Mouse (Mus musculus): ENCODE measurements around the gene Syne4. TPM values are rescaled to one million over a fixed set of nuclear protein-coding genes. Genes with fewer than 3 reads are reported as not detected.

Syne4 gene
- polyA plus RNA-seq, 1 experiment = 41.6 TPM

- H3K9ac ChIP-seq (ENCODE audit: low read depth, poor library complexity, severe bottlenecking) = no peak overlapping the region
- H3K27me3 ChIP-seq (ENCODE audit: control insufficient read depth, insufficient read depth, low read length, poor library complexity, severe bottlenecking) = no peaks in the 10 kb centered on the region
- no peak overlapping the region for H3K4me3 ChIP-seq (ENCODE audit: low read depth, low read length)
- H3K27ac ChIP-seq (ENCODE audit: insufficient read depth, low read length) = no peak overlapping the region
- no peaks in the 10 kb centered on the region for H3K4me1 ChIP-seq (ENCODE audit: control insufficient read depth, insufficient read depth, low read length)
- TF ChIP-seq POLR2A (IDR thresholded peaks at IDR 0.05; ENCODE audit: insufficient read depth, low read length) = no peak
- TF ChIP-seq CTCF (IDR thresholded peaks at IDR 0.05; ENCODE audit: low read depth, low read length) = no peak
- no peaks in the 10 kb centered on the region for H3K9me3 ChIP-seq (replicated peaks; ENCODE audit: control insufficient read depth, insufficient read depth, low read length, poor library complexity, severe bottlenecking)
- no peaks in the 10 kb centered on the region for H3K36me3 ChIP-seq (ENCODE audit: control insufficient read depth, insufficient read depth, low read length, poor library complexity, severe bottlenecking)
Measured at GRCm38 (mm10) chr7:30335688-30336087, 21.1 kb downstream of the Syne4 start.

- Histone ChIP-seq H3K9ac (ENCODE audit: low read depth, poor library complexity, severe bottlenecking) (no peak overlapping the region), H3K9me3 (replicated peaks; ENCODE audit: control insufficient read depth, insufficient read depth, low read length, poor library complexity, severe bottlenecking) (no peaks in the 10 kb centered on the region), H3K27me3 (ENCODE audit: control insufficient read depth, insufficient read depth, low read length, poor library complexity, severe bottlenecking) (no peaks in the 10 kb centered on the region), H3K36me3 (ENCODE audit: control insufficient read depth, insufficient read depth, low read length, poor library complexity, severe bottlenecking) (no peaks in the 10 kb centered on the region), H3K4me1 (ENCODE audit: control insufficient read depth, insufficient read depth, low read length) (no peaks in the 10 kb centered on the region), H3K4me3 (ENCODE audit: low read depth, low read length) (no peak overlapping the region), H3K27ac (ENCODE audit: insufficient read depth, low read length) (no peak overlapping the region)
- TF ChIP-seq POLR2A (IDR thresholded peaks at IDR 0.05; ENCODE audit: insufficient read depth, low read length) (no peak), EP300 (IDR thresholded peaks at IDR 0.05; ENCODE audit: insufficient read depth, low read depth, low read length) (no peak), CTCF (IDR thresholded peaks at IDR 0.05; ENCODE audit: low read depth, low read length) (peak; percentile 87)
Measured at GRCm38 (mm10) chr7:30336384-30336783, 21.8 kb downstream of the Syne4 start.

- Histone ChIP-seq H3K9me3 (replicated peaks; ENCODE audit: control insufficient read depth, insufficient read depth, low read length, poor library complexity, severe bottlenecking) (no peaks in the 10 kb centered on the region), H3K4me1 (ENCODE audit: control insufficient read depth, insufficient read depth, low read length) (no peaks in the 10 kb centered on the region), H3K36me3 (ENCODE audit: control insufficient read depth, insufficient read depth, low read length, poor library complexity, severe bottlenecking) (no peaks in the 10 kb centered on the region), H3K9ac (ENCODE audit: low read depth, poor library complexity, severe bottlenecking) (no peak overlapping the region), H3K27me3 (ENCODE audit: control insufficient read depth, insufficient read depth, low read length, poor library complexity, severe bottlenecking) (no peaks in the 10 kb centered on the region), H3K4me3 (ENCODE audit: low read depth, low read length) (no peak overlapping the region), H3K27ac (ENCODE audit: insufficient read depth, low read length) (no peak overlapping the region)
- TF ChIP-seq POLR2A (IDR thresholded peaks at IDR 0.05; ENCODE audit: insufficient read depth, low read length) (no peak), EP300 (IDR thresholded peaks at IDR 0.05; ENCODE audit: insufficient read depth, low read depth, low read length) (no peak), CTCF (IDR thresholded peaks at IDR 0.05; ENCODE audit: low read depth, low read length) (no peak)
Measured at GRCm38 (mm10) chr7:30339432-30340109, 25.0 kb downstream of the Syne4 start.

GRCm38 (mm10) chr7:30346635-30347379 lies 32.2 kb downstream of the Syne4 start:
- Histone ChIP-seq H3K4me3 (ENCODE audit: low read depth, low read length) (no peak overlapping the region), H3K27me3 (ENCODE audit: control insufficient read depth, insufficient read depth, low read length, poor library complexity, severe bottlenecking) (no peaks in the 10 kb centered on the region), H3K9me3 (replicated peaks; ENCODE audit: control insufficient read depth, insufficient read depth, low read length, poor library complexity, severe bottlenecking) (no peaks in the 10 kb centered on the region), H3K27ac (ENCODE audit: insufficient read depth, low read length) (no peak overlapping the region), H3K9ac (ENCODE audit: low read depth, poor library complexity, severe bottlenecking) (no peak overlapping the region), H3K36me3 (ENCODE audit: control insufficient read depth, insufficient read depth, low read length, poor library complexity, severe bottlenecking) (no peaks in the 10 kb centered on the region), H3K4me1 (ENCODE audit: control insufficient read depth, insufficient read depth, low read length) (no peaks in the 10 kb centered on the region)
- TF ChIP-seq CTCF (IDR thresholded peaks at IDR 0.05; ENCODE audit: low read depth, low read length) = no peak
- TF ChIP-seq POLR2A (IDR thresholded peaks at IDR 0.05; ENCODE audit: insufficient read depth, low read length) = no peak
- TF ChIP-seq EP300 (IDR thresholded peaks at IDR 0.05; ENCODE audit: insufficient read depth, low read depth, low read length) = no peak

- H3K4me3 ChIP-seq (ENCODE audit: low read depth, low read length) = no peak overlapping the region
- H3K27ac ChIP-seq (ENCODE audit: insufficient read depth, low read length) = no peak overlapping the region
- H3K27me3 ChIP-seq (ENCODE audit: control insufficient read depth, insufficient read depth, low read length, poor library complexity, severe bottlenecking) = no peaks in the 10 kb centered on the region
- H3K4me1 ChIP-seq (ENCODE audit: control insufficient read depth, insufficient read depth, low read length) = no peaks in the 10 kb centered on the region
- H3K9me3 ChIP-seq (replicated peaks; ENCODE audit: control insufficient read depth, insufficient read depth, low read length, poor library complexity, severe bottlenecking) = no peaks in the 10 kb centered on the region
- H3K9ac ChIP-seq (ENCODE audit: low read depth, poor library complexity, severe bottlenecking) = no peak overlapping the region
- TF ChIP-seq POLR2A (IDR thresholded peaks at IDR 0.05; ENCODE audit: insufficient read depth, low read length) = no peak
- TF ChIP-seq CTCF (IDR thresholded peaks at IDR 0.05; ENCODE audit: low read depth, low read length) = peak; percentile 76
- no peaks in the 10 kb centered on the region for H3K36me3 ChIP-seq (ENCODE audit: control insufficient read depth, insufficient read depth, low read length, poor library complexity, severe bottlenecking)
Measured at GRCm38 (mm10) chr7:30347828-30348227, 33.2 kb downstream of the Syne4 start.

GRCm38 (mm10) chr7:30353279-30353822 lies 38.7 kb downstream of the Syne4 start:
- H3K27ac ChIP-seq (ENCODE audit: insufficient read depth, low read length) = no peak overlapping the region
- TF ChIP-seq EP300 (IDR thresholded peaks at IDR 0.05; ENCODE audit: insufficient read depth, low read depth, low read length) = no peak
- TF ChIP-seq CTCF (IDR thresholded peaks at IDR 0.05; ENCODE audit: low read depth, low read length) = peak; percentile 64
- no peaks in the 10 kb centered on the region for H3K9me3 ChIP-seq (replicated peaks; ENCODE audit: control insufficient read depth, insufficient read depth, low read length, poor library complexity, severe bottlenecking)

More at GRCm38 (mm10) chr7:30353279-30353822, 38.7 kb downstream of the Syne4 start:
- Histone ChIP-seq H3K36me3 (ENCODE audit: control insufficient read depth, insufficient read depth, low read length, poor library complexity, severe bottlenecking) (no peaks in the 10 kb centered on the region), H3K4me3 (ENCODE audit: low read depth, low read length) (no peak overlapping the region), H3K27me3 (ENCODE audit: control insufficient read depth, insufficient read depth, low read length, poor library complexity, severe bottlenecking) (no peaks in the 10 kb centered on the region), H3K9ac (ENCODE audit: low read depth, poor library complexity, severe bottlenecking) (no peak overlapping the region), H3K4me1 (ENCODE audit: control insufficient read depth, insufficient read depth, low read length) (no peaks in the 10 kb centered on the region)
